Mouse (Mus musculus): ENCODE data around the gene Cxcr4.

DNA sequence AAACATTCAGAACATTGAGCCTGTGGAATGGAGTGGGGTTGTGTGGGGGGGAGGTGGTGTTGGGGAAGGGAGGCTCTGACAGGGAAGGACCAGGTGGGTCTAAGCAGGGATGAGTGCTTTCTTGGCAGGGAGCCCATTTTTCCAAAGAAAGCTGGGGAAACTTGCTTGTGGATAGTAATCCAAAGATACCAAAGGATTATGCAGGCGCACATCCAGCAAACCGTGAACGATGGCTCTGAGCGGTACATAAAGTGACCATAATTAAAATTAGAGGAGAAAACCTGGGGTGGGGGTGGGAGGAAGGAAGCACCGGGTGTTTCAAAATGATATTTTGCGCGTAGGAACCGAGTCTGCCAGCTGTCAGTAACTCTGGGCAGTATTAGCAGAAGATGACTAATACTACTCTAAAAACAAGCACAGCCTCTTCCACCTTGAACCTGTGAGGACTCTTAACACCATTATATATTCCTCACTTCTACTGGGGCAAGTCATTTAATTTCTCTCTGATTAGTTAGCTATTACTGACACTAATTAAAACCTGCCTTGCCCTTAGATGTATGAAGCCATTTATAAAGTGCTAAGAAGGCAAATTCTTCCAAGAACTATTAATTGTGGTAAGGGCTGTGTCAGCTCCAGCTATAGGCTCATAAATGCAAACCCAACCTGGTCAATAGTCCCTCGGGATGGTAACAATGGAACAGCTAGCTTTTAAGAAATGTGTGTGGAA, 30.9 kb upstream of the Cxcr4 start:
- TF ChIP-seq HCFC1 (IDR thresholded peaks at IDR 0.05; ENCODE audit: low read depth, low read length) (no peak), CTCF (IDR thresholded peaks at IDR 0.05 in 2 of 3, conservative IDR thresholded peaks at IDR 0.05 in 1 of 3; ENCODE audit: control insufficient read depth in 1 of 3, insufficient read depth in 1 of 3, low read depth in 2 of 3, low read length in 3 of 3, poor library complexity in 1 of 3, severe bottlenecking in 1 of 3) (no peak), MXI1 (IDR thresholded peaks at IDR 0.05; ENCODE audit: low read depth, low read length) (no peak), UBTF (IDR thresholded peaks at IDR 0.05; ENCODE audit: borderline replicate concordance, insufficient read depth, low read depth, low read length) (no peak), ZNF384 (IDR thresholded peaks at IDR 0.05; ENCODE audit: low read depth, low read length) (no peak)

All from MEL (cell line).